Comparison of ENCODE assay signal across 8 mouse cellular contexts in genomic region chr2:35649708-35650107, GRCm38 (mm10).
DNase-seq lines count a peak whose midpoint lies in the region; ATAC-seq lines count a peak whose summit lies in the region.

No protein-coding gene starts in this region.

- ATAC-seq in embryonic facial prominence, embryonic 14.5 days (ENCODE audit: low read depth): peak; percentile 54; the same call in 1 of the 2 replicates
- ATAC-seq in heart, embryonic 15.5 days (replicated peaks; ENCODE audit: insufficient number of reproducible peaks, insufficient read depth, low FRiP score, low read depth): peak; percentile 45; the same call in 1 of the 2 replicates
- no peak; the same call in 1 of the 2 replicates for ATAC-seq in liver, embryonic 11.5 days (replicated peaks; ENCODE audit: low FRiP score)
- ATAC-seq in neural tube, embryonic 11.5 days (ENCODE audit: insufficient read depth, low FRiP score, low TSS enrichment): peak; percentile 70

- no peak overlapping the region for H3K9ac ChIP-seq in embryonic facial prominence, embryonic 14.5 days (ENCODE audit: low read depth, low read length)
- H3K9ac ChIP-seq in heart, embryonic 15.5 days: no peak overlapping the region
- no peak overlapping the region for H3K9ac ChIP-seq in liver, embryonic 11.5 days (ENCODE audit: low read depth, low read length)
- H3K9ac ChIP-seq in neural tube, embryonic 11.5 days (ENCODE audit: low read length): no peak overlapping the region

- H3K4me3 ChIP-seq in embryonic facial prominence, embryonic 14.5 days (ENCODE audit: low read depth, low read length): no peak overlapping the region
- no peak overlapping the region for H3K4me3 ChIP-seq in heart, embryonic 15.5 days
- H3K4me3 ChIP-seq in liver, embryonic 11.5 days (ENCODE audit: low read depth, low read length): no peak overlapping the region
- H3K4me3 ChIP-seq in neural tube, embryonic 11.5 days (ENCODE audit: low read depth, low read length): no peak overlapping the region

- H3K27me3 ChIP-seq in embryonic facial prominence, embryonic 14.5 days (replicated peaks; ENCODE audit: control insufficient read depth, insufficient read depth, low read length): no peaks in the 10 kb centered on the region
- H3K27me3 ChIP-seq in heart, embryonic 15.5 days: no peaks in the 10 kb centered on the region
- H3K27me3 ChIP-seq in liver, embryonic 11.5 days (replicated peaks; ENCODE audit: control insufficient read depth, insufficient read depth, low read length): no peaks in the 10 kb centered on the region
- no peaks in the 10 kb centered on the region for H3K27me3 ChIP-seq in neural tube, embryonic 11.5 days (ENCODE audit: control insufficient read depth, insufficient read depth, low read length)
- H3K27me3 ChIP-seq in splenic B cell, adult 2 months (ENCODE audit: control insufficient read depth, insufficient read depth, low read length, poor library complexity, severe bottlenecking): no peaks in the 10 kb centered on the region

- H3K4me2 ChIP-seq in embryonic facial prominence, embryonic 14.5 days (ENCODE audit: low read depth, low read length): no peak overlapping the region
- no peak overlapping the region for H3K4me2 ChIP-seq in heart, embryonic 15.5 days
- no peak overlapping the region for H3K4me2 ChIP-seq in liver, embryonic 11.5 days
- H3K4me2 ChIP-seq in neural tube, embryonic 11.5 days (ENCODE audit: low read depth): no peak overlapping the region

- DNase-seq in 3134 (ENCODE audit: extremely low read depth, insufficient read length, low spot score): peak; percentile 30
- peak; percentile 91 to 92 for DNase-seq in adrenal gland, postnatal 36 days
- DNase-seq in embryonic facial prominence, embryonic 14.5 days (ENCODE audit: low spot score): peak; percentile 50
- DNase-seq in kidney, postnatal 10 days: peak; percentile 93
- DNase-seq in liver, embryonic 11.5 days (ENCODE audit: low spot score): peak; percentile 62
- peak; percentile 82 for DNase-seq in neural tube, embryonic 11.5 days (ENCODE audit: low spot score)
- DNase-seq in splenic B cell, adult 2 months (ENCODE audit: low read depth, low spot score): peak; percentile 80

- no peak overlapping the region for H3K27ac ChIP-seq in embryonic facial prominence, embryonic 14.5 days (replicated peaks; ENCODE audit: low read depth, low read length)
- no peak overlapping the region for H3K27ac ChIP-seq in heart, embryonic 15.5 days
- H3K27ac ChIP-seq in liver, embryonic 11.5 days (ENCODE audit: low read depth, low read length): no peak overlapping the region
- H3K27ac ChIP-seq in neural tube, embryonic 11.5 days (ENCODE audit: low read depth, low read length): no peak overlapping the region

- 38% methylated on average over 4 of the region's 4 CpGs for WGBS in embryonic facial prominence, embryonic 14.5 days
- WGBS in heart, embryonic 15.5 days: 41% methylated on average over 4 of the region's 4 CpGs
- WGBS in liver, embryonic 11.5 days: 33% methylated on average over 4 of the region's 4 CpGs
- 27% methylated on average over 4 of the region's 4 CpGs for WGBS in neural tube, embryonic 11.5 days

- H3K9me3 ChIP-seq in embryonic facial prominence, embryonic 14.5 days (ENCODE audit: control insufficient read depth, low read length): no peaks in the 10 kb centered on the region
- H3K9me3 ChIP-seq in heart, embryonic 15.5 days (replicated peaks): no peaks in the 10 kb centered on the region
- no peaks in the 10 kb centered on the region for H3K9me3 ChIP-seq in liver, embryonic 11.5 days (ENCODE audit: control insufficient read depth, low read length)
- H3K9me3 ChIP-seq in neural tube, embryonic 11.5 days (ENCODE audit: control insufficient read depth, low read length): no peaks in the 10 kb centered on the region

- H3K36me3 ChIP-seq in embryonic facial prominence, embryonic 14.5 days (ENCODE audit: control insufficient read depth, insufficient read depth, low read length): peaks cover 21% of the 10 kb centered on the region
- peaks cover 3% of the 10 kb centered on the region; the same call in 1 of the 2 replicates for H3K36me3 ChIP-seq in heart, embryonic 15.5 days
- H3K36me3 ChIP-seq in liver, embryonic 11.5 days (ENCODE audit: control insufficient read depth, insufficient read depth, low read length): no peaks in the 10 kb centered on the region; the same call in 1 of the 2 replicates
- H3K36me3 ChIP-seq in neural tube, embryonic 11.5 days (ENCODE audit: control insufficient read depth, insufficient read depth, low read length): no peaks in the 10 kb centered on the region; the same call in 1 of the 2 replicates
- no peaks in the 10 kb centered on the region for H3K36me3 ChIP-seq in splenic B cell, adult 2 months (ENCODE audit: control insufficient read depth, insufficient read depth, low read length, poor library complexity, severe bottlenecking)

- no peaks in the 10 kb centered on the region; the same call in 1 of the 2 replicates for H3K4me1 ChIP-seq in embryonic facial prominence, embryonic 14.5 days (ENCODE audit: control insufficient read depth, insufficient read depth, low read length)
- peaks cover 46% of the 10 kb centered on the region for H3K4me1 ChIP-seq in heart, embryonic 15.5 days (replicated peaks)
- peaks cover 5% of the 10 kb centered on the region; the same call in 1 of the 2 replicates for H3K4me1 ChIP-seq in liver, embryonic 11.5 days (replicated peaks; ENCODE audit: control insufficient read depth, insufficient read depth, low read length)
- H3K4me1 ChIP-seq in neural tube, embryonic 11.5 days (ENCODE audit: control insufficient read depth, insufficient read depth, low read length): no peaks in the 10 kb centered on the region

Comparison
In these comparisons a context has a peak if more than half of its experiments do, and no peak if none do; other contexts are left out.
1. DNase-seq: peak in every context shown above with its lines; median percentile 93 in kidney, postnatal 10 days; 92 in adrenal gland, postnatal 36 days; 82 in neural tube, embryonic 11.5 days; 80 in splenic B cell, adult 2 months; 62 in liver, embryonic 11.5 days; 50 in embryonic facial prominence, embryonic 14.5 days; 30 in 3134.